Mouse (Mus musculus) embryonic fibroblast, embryonic 13.5 days (primary cell): ENCODE measurements around the gene Ttll6. TPM values are rescaled to one million over a fixed set of nuclear protein-coding genes. Genes with fewer than 3 reads are reported as not detected.

Source experiments
- H3K27ac ChIP-seq: 2 replicates; pipeline ENCODE4 v1.5.1; 2012; ENCODE audit warnings: low read length, control low read depth, inconsistent platforms; ENCODE audit not compliant: insufficient read depth
- H3K4me1 ChIP-seq: 2 replicates; pipeline ENCODE4 v1.6.1; 2011; ENCODE audit warnings: low read length; ENCODE audit not compliant: control insufficient read depth, insufficient read depth
- H3K4me3 ChIP-seq: 2 replicates; pipeline ENCODE4 v1.5.1; 2011; ENCODE audit warnings: mild to moderate bottlenecking, control low read depth, low read length; ENCODE audit not compliant: insufficient read depth
- CTCF ChIP-seq: IDR thresholded peaks from 2 replicates; pipeline ENCODE4 v1.5.1; 2011; ENCODE audit warnings: mild to moderate bottlenecking, control low read depth, low read length, moderate library complexity, borderline replicate concordance; ENCODE audit not compliant: insufficient read depth
- POLR2A ChIP-seq: IDR thresholded peaks from 2 replicates; pipeline ENCODE4 v1.6.1; 2011; ENCODE audit warnings: low read depth, mild to moderate bottlenecking, control low read depth, low read length, moderate library complexity
- polyA plus RNA-seq: library from polyadenylated mRNA; stranded (reverse); fragments of >200 nt; gene quantifications from 2 replicates; pipeline ENCODE4 v1.2.4, GENCODE M21; 2011; ENCODE audit warnings: low read depth; ENCODE audit not compliant: missing spikeins, insufficient read length

The Ttll6 gene
- polyA plus RNA-seq, 1 experiment, result not detected

DNA sequence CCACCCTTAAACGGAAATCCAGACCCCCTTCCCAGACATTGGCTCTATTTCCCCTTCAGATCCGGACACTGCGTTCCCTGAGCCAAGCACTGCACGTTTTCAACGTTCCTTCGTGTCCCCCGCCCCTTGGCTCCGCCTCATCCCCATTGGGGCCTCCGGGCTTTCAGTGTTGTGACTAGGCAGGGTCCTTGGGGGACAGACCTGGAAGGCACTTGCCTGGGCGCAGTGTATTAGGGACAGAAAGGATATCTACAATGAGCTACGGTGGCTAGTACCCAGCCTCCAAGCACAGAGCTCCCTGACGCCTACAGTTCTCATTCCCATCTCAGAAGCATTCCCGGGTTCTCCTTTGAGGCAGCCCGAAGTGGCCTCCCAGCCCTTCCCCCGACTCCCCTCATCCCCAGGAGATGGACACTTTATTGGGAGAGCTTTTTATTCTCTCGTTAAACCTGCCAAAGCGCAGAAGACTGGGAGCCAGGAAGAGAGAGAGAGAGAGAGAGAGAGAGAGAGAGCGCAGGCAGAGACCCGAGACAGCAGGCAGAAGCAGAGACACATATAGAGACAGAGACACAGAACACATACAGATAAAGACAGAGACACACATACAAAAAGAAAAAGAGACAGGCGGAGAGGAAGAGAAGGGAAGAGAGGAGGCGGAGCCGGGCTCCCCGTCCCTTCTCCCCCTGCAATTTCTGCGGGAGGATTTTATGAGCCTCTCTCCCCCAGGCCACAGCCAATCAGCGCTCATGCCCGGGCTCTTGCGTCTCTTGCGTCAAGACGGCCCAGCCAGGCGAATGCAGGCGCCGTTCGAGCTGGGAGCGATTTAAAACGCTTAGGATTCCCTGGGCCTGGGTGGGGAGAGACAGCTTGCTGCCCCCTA is 60.2 kb downstream of the Ttll6 start, which contains the start of gene Hoxb13:
Hoxb13 (plus strand) TSS at position 796 of the 880 bp plus-strand sequence.
- no peaks in the 10 kb centered on the region for H3K4me1 ChIP-seq
- H3K27ac ChIP-seq, result no peak within 1 kb of the TSS
- TF ChIP-seq POLR2A (no peak), CTCF (no peak)
- H3K4me3 ChIP-seq, result no peak within 1 kb of the TSS; the same call in 1 of the 2 replicates

DNA sequence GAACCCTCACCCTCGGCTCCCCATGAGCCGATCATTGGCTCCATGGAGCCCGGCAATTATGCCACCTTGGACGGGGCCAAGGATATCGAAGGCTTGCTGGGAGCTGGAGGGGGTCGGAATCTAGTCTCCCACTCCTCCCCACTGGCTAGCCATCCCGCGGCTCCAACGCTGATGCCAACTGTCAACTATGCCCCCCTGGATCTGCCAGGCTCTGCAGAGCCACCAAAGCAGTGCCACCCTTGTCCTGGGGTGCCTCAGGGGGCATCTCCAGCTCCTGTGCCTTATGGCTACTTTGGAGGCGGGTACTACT is 60.8 kb downstream of the Ttll6 start:
- Histone ChIP-seq H3K4me1 (no peaks in the 10 kb centered on the region), H3K4me3 (no peak overlapping the region; the same call in 1 of the 2 replicates), H3K27ac (no peak overlapping the region)
- TF ChIP-seq POLR2A (no peak), CTCF (no peak)

- TF ChIP-seq CTCF, result no peak
- TF ChIP-seq POLR2A, result no peak
- Histone ChIP-seq H3K4me3 (no peak overlapping the region), H3K27ac (no peak overlapping the region), H3K4me1 (no peaks in the 10 kb centered on the region)
These were observed 61.5 kb downstream of the Ttll6 start for GRCm38 (mm10) chr11:96194961-96195640.

GRCm38 (mm10) chr11:96195769-96196280 is 62.2 kb downstream of the Ttll6 start:
- no peaks in the 10 kb centered on the region for H3K4me1 ChIP-seq
- H3K27ac ChIP-seq, result no peak overlapping the region
- H3K4me3 ChIP-seq, result no peak overlapping the region
- no peak for TF ChIP-seq POLR2A
- TF ChIP-seq CTCF, result no peak

GRCm38 (mm10) chr11:96198642-96199041 is 65.1 kb downstream of the Ttll6 start:
- no peak for TF ChIP-seq CTCF
- TF ChIP-seq POLR2A, result no peak
- Histone ChIP-seq H3K4me3 (no peak overlapping the region), H3K4me1 (peaks cover 3% of the 10 kb centered on the region; the same call in 1 of the 2 replicates), H3K27ac (no peak overlapping the region)

- Histone ChIP-seq H3K4me3 (no peak overlapping the region), H3K27ac (no peak overlapping the region), H3K4me1 (peaks cover 3% of the 10 kb centered on the region; the same call in 1 of the 2 replicates)
- no peak for TF ChIP-seq CTCF
- no peak for TF ChIP-seq POLR2A
These were observed 65.8 kb downstream of the Ttll6 start for GRCm38 (mm10) chr11:96199181-96200086.

DNA sequence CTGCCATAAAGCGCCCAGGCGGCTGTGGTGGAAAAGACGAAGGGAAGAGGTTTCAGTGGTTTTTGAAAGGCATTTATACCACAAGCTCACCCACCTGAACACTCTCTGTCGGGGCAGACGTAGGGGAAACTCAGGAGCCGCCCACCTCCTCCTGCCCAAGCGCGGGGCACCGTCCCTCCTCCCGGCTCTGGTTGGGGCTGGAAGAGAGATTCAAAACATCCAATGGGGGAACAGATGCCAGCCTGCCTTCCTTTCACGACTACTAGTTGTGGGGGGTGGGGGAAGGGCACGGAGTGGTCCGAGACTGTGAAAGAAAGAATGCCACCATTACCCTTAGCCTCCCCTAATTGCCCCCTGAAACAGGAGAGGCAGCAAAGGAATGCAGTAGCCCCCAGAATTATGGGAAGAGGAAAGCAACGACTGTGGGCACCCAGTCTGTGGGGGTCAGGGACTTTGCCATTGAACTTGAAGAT is 66.6 kb downstream of the Ttll6 start:
- Histone ChIP-seq H3K4me3 (no peak overlapping the region), H3K4me1 (peaks cover 3% of the 10 kb centered on the region; the same call in 1 of the 2 replicates), H3K27ac (no peak overlapping the region)
- TF ChIP-seq POLR2A (no peak), CTCF (no peak)

DNA sequence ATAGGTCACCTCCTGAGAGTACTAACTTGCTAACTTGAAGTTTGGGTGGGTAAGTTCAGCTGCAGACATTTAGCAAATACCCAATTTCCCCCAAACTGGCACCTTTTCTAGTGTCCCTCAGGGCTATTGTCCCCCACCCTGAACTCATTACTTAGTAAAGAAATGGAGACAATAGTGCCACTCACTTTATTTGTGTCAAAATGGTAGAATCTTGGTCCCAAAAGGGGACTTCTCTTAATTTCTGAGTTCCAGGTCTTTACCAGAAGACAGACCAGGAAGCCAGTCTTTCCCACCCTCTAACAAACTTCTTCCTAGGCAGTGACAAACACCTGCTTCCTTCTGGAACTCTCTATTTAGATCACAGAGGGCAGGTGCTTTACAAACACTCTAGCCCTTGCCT is 68.2 kb downstream of the Ttll6 start:
- Histone ChIP-seq H3K4me1 (peaks cover 3% of the 10 kb centered on the region; the same call in 1 of the 2 replicates), H3K4me3 (no peak overlapping the region), H3K27ac (no peak overlapping the region)
- TF ChIP-seq CTCF (no peak), POLR2A (no peak)

- H3K4me1 ChIP-seq, result peaks cover 3% of the 10 kb centered on the region; the same call in 1 of the 2 replicates
These were observed 69.0 kb downstream of the Ttll6 start for GRCm38 (mm10) chr11:96202401-96203081.

More at GRCm38 (mm10) chr11:96202401-96203081, 69.0 kb downstream of the Ttll6 start:
- H3K4me3 ChIP-seq, result no peak overlapping the region
- no peak overlapping the region for H3K27ac ChIP-seq
- TF ChIP-seq CTCF (no peak), POLR2A (no peak)
